Mouse (Mus musculus): ENCODE data around the gene Gabrg3. TPM values are rescaled to one million over a fixed set of nuclear protein-coding genes. Genes with fewer than 3 reads are reported as not detected.

Gene Gabrg3
- total RNA-seq, 2 experiments from 2014 or later: 0.03 to 0.05 TPM

GRCm38 (mm10) chr7:57065398-57065797, 321.6 kb downstream of the Gabrg3 start:
- no peak for DNase-seq

- no peak for DNase-seq
Measured at GRCm38 (mm10) chr7:57050906-57051635, 335.9 kb downstream of the Gabrg3 start.

GRCm38 (mm10) chr7:57037861-57038421, 349.0 kb downstream of the Gabrg3 start:
- DNase-seq: no peak

GRCm38 (mm10) chr7:57000585-57001261, 386.3 kb downstream of the Gabrg3 start:
- DNase-seq: no peak

GRCm38 (mm10) chr7:56997713-56998624, 389.0 kb downstream of the Gabrg3 start:
- DNase-seq: no peak

GRCm38 (mm10) chr7:56946398-56946797, 440.6 kb downstream of the Gabrg3 start:
- DNase-seq: peak in 1 of 2 experiments; percentile 6

GRCm38 (mm10) chr7:56941606-56942005, 445.4 kb downstream of the Gabrg3 start:
- no peak for DNase-seq

GRCm38 (mm10) chr7:56938020-56938419, 449.0 kb downstream of the Gabrg3 start:
- no peak for DNase-seq

- DNase-seq: no peak
Measured at GRCm38 (mm10) chr7:56919499-56919898, 467.5 kb downstream of the Gabrg3 start.

- no peak for DNase-seq
Measured at GRCm38 (mm10) chr7:56914862-56915261, 472.1 kb downstream of the Gabrg3 start.

GRCm38 (mm10) chr7:56899762-56900161, 487.2 kb downstream of the Gabrg3 start:
- no peak for DNase-seq

GRCm38 (mm10) chr7:56867314-56868075, 519.5 kb downstream of the Gabrg3 start:
- no peak for DNase-seq

- DNase-seq: no peak
Measured at GRCm38 (mm10) chr7:56843565-56843964, 543.4 kb downstream of the Gabrg3 start.

GRCm38 (mm10) chr7:56825446-56825845, 561.5 kb downstream of the Gabrg3 start:
- DNase-seq: no peak

- DNase-seq: no peak
Measured at GRCm38 (mm10) chr7:56801841-56802240, 585.1 kb downstream of the Gabrg3 start.

GRCm38 (mm10) chr7:56779122-56779521, 607.9 kb downstream of the Gabrg3 start:
- DNase-seq: no peak

- no peak for DNase-seq
Measured at GRCm38 (mm10) chr7:56768216-56768615, 618.8 kb downstream of the Gabrg3 start.

GRCm38 (mm10) chr7:56767796-56768195, 619.2 kb downstream of the Gabrg3 start:
- no peak for DNase-seq

- DNase-seq: no peak
Measured at GRCm38 (mm10) chr7:56765612-56766445, 621.2 kb downstream of the Gabrg3 start.

- no peak for DNase-seq
Measured at GRCm38 (mm10) chr7:56729225-56729624, 657.8 kb downstream of the Gabrg3 start.

All from heart, adult 18-20 months (tissue).